Mouse (Mus musculus): ENCODE measurements around the gene Kcnd1.
"Not testable (repeated sequence)": the region's sequence is repeated elsewhere in the genome, so short reads cannot be mapped to it uniquely, and the experiment has no call there.

Gene Kcnd1

GRCm38 (mm10) chrX:7821865-7822779 lies at the start of gene Kcnd1:
Gene Kcnd1 (plus strand): TSS chrX:7822289.
- in situ Hi-C loops (cut with MboI; ENCODE audit: low sequenced_read_pairs) = no loop called here

GRCm38 (mm10) chrX:7772766-7773165 lies 49.3 kb upstream of the Kcnd1 start:
- in situ Hi-C loops (cut with MboI; ENCODE audit: low sequenced_read_pairs) = no loop called here

GRCm38 (mm10) chrX:7775501-7776205 lies 46.4 kb upstream of the Kcnd1 start:
- in situ Hi-C loops (cut with MboI; ENCODE audit: low sequenced_read_pairs) = no loop called here

- in situ Hi-C loops (cut with MboI; ENCODE audit: low sequenced_read_pairs) = no loop called here
These were observed 45.6 kb upstream of the Kcnd1 start for GRCm38 (mm10) chrX:7776329-7777082.

GRCm38 (mm10) chrX:7778450-7779244 lies 43.4 kb upstream of the Kcnd1 start:
- in situ Hi-C loops (cut with MboI; ENCODE audit: low sequenced_read_pairs) = no loop called here

GRCm38 (mm10) chrX:7779294-7779693 lies 42.8 kb upstream of the Kcnd1 start:
- in situ Hi-C loops (cut with MboI; ENCODE audit: low sequenced_read_pairs) = no loop called here

GRCm38 (mm10) chrX:7782603-7783092 lies 39.4 kb upstream of the Kcnd1 start:
- in situ Hi-C loops (cut with MboI; ENCODE audit: low sequenced_read_pairs) = no loop called here

- in situ Hi-C loops (cut with MboI; ENCODE audit: low sequenced_read_pairs) = no loop called here
These were observed 32.5 kb upstream of the Kcnd1 start, which contains the start of gene Gripap1 for GRCm38 (mm10) chrX:7789542-7790136. Gene Gripap1 (plus strand): TSS chrX:7789765.

- in situ Hi-C loops (cut with MboI; ENCODE audit: low sequenced_read_pairs) = no loop called here
These were observed 31.8 kb upstream of the Kcnd1 start for GRCm38 (mm10) chrX:7790309-7790708.

- in situ Hi-C loops (cut with MboI; ENCODE audit: low sequenced_read_pairs) = no loop called here
These were observed 28.7 kb upstream of the Kcnd1 start for GRCm38 (mm10) chrX:7793361-7793760.

- in situ Hi-C loops (cut with MboI; ENCODE audit: low sequenced_read_pairs) = no loop called here
These were observed 27.1 kb upstream of the Kcnd1 start for GRCm38 (mm10) chrX:7795016-7795415.

GRCm38 (mm10) chrX:7797327-7797726 lies 24.8 kb upstream of the Kcnd1 start:
- in situ Hi-C loops (cut with MboI; ENCODE audit: low sequenced_read_pairs) = no loop called here

- in situ Hi-C loops (cut with MboI; ENCODE audit: low sequenced_read_pairs) = not testable (repeated sequence)
These were observed 19.9 kb upstream of the Kcnd1 start for GRCm38 (mm10) chrX:7802157-7802556.

- in situ Hi-C loops (cut with MboI; ENCODE audit: low sequenced_read_pairs) = not testable (repeated sequence)
These were observed 7.1 kb upstream of the Kcnd1 start for GRCm38 (mm10) chrX:7815016-7815415.

GRCm38 (mm10) chrX:7837146-7837545 lies 15.1 kb downstream of the Kcnd1 start:
- in situ Hi-C loops (cut with MboI; ENCODE audit: low sequenced_read_pairs) = no loop called here

- in situ Hi-C loops (cut with MboI; ENCODE audit: low sequenced_read_pairs) = no loop called here
These were observed 18.7 kb downstream of the Kcnd1 start for GRCm38 (mm10) chrX:7840842-7841162.

GRCm38 (mm10) chrX:7841163-7842162 lies 19.4 kb downstream of the Kcnd1 start, which contains the start of gene Otud5:
Gene Otud5 (plus strand): TSS chrX:7841364.
- in situ Hi-C loops (cut with MboI; ENCODE audit: low sequenced_read_pairs) = no loop called here

- in situ Hi-C loops (cut with MboI; ENCODE audit: low sequenced_read_pairs) = no loop called here
These were observed 20.2 kb downstream of the Kcnd1 start for GRCm38 (mm10) chrX:7842318-7842717.

GRCm38 (mm10) chrX:7847845-7848244 lies 25.8 kb downstream of the Kcnd1 start:
- in situ Hi-C loops (cut with MboI; ENCODE audit: low sequenced_read_pairs) = no loop called here
